Mouse (Mus musculus) spleen, postnatal 14 days (tissue): ENCODE results near the gene Qrich1.

ENCODE experiments used
- DNase-seq, 2 experiments: peaks; one replicate each; pipeline ENCODE4 v3.0.0; 2021 to 2022; ENCODE audit warnings: low spot score in 2 of 2

Gene Qrich1

DNA sequence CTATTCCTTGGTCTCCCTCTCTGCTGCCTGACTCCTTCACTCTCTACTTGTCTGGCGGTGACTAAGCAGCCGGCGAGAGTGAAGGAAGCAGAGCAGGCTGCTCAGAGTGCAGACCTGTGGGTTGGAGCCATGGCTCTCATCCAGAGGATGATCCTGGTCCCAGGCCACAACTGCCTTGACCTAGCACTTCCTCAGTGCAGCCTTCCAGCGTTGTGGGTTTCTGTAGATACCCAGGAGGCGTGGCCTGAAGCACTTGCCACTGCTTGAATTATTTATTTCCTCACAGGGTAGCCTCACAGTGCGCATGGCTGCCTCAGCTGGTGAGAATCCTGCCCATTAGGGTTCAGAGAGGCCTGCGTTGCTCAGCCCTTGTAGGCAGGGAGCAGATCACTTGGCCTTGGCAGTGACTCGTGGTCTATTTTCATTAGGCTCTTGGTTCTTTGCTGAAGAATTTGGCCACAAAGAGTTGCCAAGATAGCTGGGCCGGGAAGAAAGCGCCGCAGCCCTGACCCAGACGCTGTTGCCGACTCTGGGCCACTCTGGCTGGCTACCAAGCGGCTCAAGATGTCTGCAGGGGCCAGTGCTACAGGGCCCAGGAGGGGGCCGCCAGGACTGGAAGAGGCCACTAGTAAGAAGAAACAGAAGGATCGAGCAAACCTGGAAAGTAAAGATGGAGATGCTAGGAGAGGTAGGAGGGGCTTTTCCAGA, 24.4 kb upstream of the Qrich1 start:
- no peak for DNase-seq

DNA sequence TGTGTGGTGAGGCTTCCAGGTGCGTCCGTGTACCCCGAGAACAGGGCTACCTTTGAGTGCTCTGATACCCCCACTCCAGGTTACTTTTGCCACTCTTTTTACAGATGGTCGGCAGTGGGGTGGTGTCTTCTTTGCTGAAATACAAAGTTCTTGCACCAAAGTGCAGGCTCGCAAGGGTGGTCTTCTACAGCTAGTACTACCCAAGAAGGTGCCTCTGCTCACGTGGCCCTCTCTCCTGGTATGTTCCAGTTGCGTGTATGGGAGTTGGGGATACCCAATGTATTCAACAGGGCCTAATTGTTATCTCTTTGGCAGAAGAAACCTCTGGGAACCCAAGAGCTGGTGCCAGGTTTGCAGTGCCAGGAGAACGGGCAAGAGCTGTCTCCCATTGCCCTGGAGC, 23.4 kb upstream of the Qrich1 start:
- no peak for DNase-seq

GRCm38 (mm10) chr9:108494146-108494825, 22.3 kb upstream of the Qrich1 start:
- no peak for DNase-seq

- DNase-seq, result no peak
These were observed 21.7 kb upstream of the Qrich1 start for GRCm38 (mm10) chr9:108494905-108495304.

- no peak for DNase-seq
These were observed 17.4 kb upstream of the Qrich1 start for GRCm38 (mm10) chr9:108499231-108499630.

GRCm38 (mm10) chr9:108499943-108500342, 16.7 kb upstream of the Qrich1 start:
- DNase-seq, result no peak

DNA sequence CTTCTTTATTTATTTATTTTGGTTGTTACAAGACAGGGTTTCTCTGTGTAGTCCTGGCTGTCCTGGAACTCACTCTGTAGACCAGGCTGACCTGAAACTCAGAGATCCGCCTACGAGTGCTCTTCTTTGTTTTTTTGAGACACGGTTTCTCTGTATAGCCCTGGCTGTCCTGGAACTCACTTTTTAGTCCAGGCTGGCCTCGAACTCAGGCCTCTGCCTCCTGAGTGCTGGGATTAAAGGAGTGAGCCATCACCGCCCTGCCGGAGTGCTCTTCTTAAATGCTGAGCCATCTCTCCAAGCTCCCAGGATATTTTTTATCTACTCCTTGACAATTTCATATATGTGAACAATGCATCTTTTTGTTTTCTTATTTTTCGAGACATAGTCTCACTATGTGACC, 9.7 kb upstream of the Qrich1 start:
- DNase-seq, result no peak

DNA sequence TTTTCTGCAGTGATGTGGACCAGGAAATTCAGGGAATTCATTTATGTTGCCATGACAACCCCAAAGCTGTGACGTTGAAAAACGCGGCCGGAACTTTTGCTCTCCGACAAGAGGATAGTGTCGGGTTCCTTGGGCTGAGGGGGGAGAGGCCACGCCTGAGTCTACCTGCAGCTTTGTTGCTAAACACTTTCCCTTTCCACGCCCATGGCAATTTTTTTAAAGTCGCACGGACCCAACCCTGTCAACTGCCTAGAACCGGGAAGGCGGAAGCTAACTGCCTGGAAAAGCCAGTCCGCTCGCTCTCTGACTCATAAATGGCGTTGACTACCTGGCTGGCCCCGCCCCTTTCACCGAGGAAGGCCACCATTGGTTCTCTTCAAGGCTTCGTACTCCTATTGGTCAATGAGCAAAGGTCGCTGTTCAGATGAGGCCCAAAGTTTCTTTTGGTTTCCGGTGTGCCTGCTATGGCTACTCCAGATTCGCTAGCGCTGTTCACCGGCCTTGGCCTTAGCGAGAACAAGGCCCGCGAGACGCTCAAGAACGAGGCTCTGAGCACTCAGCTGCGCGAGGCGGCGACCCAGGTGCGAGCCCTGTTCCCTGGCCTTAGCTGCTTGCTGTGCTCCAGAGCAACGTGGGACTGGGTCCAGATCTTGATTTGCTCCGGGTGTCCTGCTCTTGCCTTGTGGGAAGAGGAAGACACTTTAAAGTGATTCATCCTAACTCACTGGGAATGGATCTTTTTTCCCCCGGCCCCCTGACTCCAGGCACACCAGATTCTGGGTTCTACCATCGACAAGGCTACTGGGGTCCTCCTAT, 8.8 kb upstream of the Qrich1 start, which contains the start of gene Qars:
Gene Qars, plus strand, starts transcription at position 88 of the 816 bp plus-strand sequence.
- peak; percentile 88 for DNase-seq

GRCm38 (mm10) chr9:108508776-108509175, 7.8 kb upstream of the Qrich1 start:
- DNase-seq, result no peak

DNA sequence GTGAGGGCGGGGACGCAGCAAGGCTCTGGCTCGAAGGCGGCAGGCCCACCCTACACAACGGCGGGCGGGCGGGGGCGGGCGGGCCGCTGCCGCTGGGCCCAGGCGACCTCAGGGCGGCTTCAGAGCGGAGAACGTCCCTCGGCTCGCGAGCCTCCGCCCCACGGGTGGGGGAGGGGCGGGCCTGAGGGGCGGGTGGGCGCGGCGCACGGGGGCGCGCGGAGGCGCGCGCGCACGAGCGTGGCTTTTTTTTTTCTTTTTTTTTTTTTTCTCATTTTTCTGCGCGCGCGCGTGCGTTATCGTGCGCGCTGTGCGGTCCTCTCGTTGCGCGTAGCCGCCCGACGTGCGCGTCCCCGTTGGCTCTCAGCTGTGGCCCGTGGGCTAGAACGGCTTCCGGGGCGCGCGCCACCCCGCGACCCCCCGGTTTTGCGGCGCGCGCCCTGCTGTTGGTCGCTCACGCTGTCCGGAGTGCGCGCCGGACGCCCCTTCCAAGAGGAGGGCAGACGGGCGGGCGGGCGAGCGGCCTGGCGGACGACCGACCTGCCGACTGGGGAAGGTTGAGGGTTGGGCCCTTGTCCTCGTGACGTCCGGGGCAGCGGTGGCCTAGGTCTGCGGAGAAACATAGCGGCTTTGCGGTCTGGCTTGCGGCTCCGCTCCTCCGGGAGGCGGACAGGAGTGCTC, 786 bp downstream of the Qrich1 start:
- DNase-seq, result peak; percentile 69 to 81

DNA sequence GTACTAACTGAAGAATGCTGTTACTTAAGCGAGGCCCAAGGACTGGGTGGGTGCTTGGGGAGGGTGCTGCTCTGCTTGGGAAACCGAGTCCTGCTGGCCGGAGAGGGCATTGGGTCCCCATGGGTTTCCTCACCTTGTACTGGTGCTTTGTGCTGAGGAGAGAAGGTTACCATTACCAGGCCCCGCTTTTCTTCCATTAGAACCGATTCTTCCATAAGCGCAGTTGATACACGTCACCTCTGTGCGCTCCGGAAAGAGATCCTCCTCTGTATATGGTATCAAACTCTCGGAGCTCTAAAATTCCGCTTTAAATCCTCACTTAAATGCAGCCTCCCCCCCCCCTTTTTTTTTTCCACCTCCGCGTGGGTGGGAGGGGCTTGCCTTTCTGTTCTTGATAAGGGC, 1.3 kb downstream of the Qrich1 start:
- DNase-seq, result no peak

GRCm38 (mm10) chr9:108521604-108522003, 5.0 kb downstream of the Qrich1 start:
- DNase-seq, result no peak

DNA sequence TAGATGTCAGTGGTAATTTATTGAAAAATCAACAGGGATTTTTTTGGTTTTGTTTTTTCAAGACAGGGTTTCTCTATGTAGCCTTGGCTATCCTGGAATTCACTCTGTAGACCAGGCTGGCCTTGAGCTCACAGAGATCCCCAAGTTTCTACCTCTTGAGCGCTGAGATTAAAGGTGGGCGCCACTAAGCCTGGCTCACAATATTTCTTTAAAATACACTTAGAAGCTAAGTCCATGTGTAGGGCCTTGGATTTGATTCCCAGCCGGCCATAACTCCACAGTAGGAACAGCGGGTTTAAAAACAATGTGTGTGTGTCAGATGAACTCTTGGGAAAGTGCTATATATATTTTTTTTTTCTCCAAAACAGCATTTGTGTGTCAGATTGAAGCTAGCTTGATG, 6.7 kb downstream of the Qrich1 start:
- no peak for DNase-seq

GRCm38 (mm10) chr9:108525400-108525799, 8.8 kb downstream of the Qrich1 start:
- no peak for DNase-seq

DNA sequence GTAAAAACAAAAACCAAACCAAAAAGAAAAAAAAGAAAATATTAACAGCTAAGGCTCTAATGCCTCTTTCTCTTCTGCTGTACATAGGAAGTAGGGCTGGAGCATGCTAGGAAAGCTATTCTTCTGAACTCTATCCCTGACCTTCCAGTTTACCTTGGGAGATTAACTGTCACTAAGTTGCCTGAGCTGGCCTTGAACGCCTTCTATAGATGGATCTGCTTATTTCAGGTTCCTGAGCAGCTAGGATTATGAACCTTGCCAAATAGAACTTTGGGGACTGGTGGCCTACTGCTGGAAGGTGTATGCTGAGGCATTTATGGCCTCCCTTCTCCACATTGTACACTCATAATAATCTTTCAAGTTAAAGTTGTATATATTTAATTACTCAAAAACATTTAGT, 14.3 kb downstream of the Qrich1 start:
- no peak for DNase-seq

DNA sequence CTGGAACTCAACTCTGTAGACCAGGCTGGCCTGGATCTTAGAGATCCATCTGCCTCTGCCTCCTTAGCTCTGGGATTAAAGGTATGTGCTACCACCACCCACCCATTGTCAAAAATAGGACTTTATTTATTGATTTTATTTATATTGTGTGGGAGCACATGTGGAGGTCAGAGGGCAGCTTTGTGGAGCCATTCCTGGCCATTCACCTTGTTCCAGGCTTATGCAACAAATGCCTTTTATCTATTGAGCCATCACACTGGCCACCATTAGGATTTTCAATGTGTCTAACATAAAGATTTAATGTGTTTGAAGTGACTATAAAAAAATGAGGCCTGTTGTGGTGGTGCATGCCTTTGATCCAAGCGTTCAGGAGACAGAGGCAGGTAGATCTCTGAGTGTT, 14.9 kb downstream of the Qrich1 start:
- no peak for DNase-seq

GRCm38 (mm10) chr9:108540846-108541245, 24.2 kb downstream of the Qrich1 start:
- no peak for DNase-seq

DNA sequence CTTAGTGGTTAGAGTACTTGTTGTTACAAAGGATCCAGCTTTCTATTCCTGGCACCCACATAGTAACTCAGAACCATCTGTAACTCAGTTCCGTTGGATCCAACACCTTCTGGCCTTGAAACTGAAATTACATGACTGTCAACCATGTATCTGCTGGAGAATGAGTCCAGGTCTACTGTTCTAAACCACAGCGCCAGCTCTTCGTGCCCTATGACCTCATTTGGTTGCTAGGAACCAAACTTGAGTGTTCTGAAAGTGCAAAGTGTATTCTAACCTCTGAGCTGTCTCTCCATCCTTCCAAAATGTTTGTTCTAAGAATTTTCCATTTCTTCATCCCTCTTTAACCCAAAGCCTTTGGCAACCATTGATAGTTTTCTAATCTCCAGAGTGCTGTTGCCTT, 29.4 kb downstream of the Qrich1 start:
- DNase-seq, result no peak

DNA sequence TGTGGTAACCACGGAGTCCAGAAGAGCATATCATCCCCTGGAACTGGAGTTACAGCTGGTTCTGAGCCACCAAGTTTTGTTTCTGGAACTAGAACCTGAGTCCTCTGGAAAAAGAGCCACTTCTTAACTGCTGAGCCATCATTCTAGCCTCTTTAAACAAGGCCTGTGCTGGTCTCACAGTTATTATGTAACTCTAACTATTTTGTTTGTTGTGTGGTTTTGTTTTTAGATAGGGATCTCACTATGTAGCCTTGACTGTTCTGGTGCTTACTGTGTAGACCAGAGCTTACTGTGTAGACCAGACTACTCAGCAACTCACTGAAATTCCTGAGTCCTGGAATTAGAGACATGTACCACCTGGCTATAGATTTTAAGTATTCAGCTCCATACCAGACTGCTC, 30.3 kb downstream of the Qrich1 start:
- DNase-seq, result no peak

DNA sequence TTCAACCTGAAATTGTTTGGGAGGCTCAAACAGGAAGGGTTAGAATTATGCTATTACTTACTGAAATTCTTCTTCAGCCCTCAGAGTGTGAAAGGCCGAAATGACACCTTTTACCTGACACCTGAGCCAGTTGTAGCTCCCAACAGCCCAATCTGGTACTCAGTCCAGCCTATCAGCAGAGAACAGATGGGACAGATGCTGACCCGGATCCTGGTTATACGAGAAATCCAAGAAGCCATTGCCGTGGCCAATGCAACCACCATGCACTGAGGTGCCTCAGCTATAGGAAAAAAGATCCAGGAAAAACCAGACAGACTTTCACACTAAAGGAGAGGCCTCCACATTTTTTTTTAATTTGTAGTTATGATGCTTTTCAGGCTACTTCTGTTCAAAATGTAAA, 42.6 kb downstream of the Qrich1 start:
- DNase-seq, result no peak

DNA sequence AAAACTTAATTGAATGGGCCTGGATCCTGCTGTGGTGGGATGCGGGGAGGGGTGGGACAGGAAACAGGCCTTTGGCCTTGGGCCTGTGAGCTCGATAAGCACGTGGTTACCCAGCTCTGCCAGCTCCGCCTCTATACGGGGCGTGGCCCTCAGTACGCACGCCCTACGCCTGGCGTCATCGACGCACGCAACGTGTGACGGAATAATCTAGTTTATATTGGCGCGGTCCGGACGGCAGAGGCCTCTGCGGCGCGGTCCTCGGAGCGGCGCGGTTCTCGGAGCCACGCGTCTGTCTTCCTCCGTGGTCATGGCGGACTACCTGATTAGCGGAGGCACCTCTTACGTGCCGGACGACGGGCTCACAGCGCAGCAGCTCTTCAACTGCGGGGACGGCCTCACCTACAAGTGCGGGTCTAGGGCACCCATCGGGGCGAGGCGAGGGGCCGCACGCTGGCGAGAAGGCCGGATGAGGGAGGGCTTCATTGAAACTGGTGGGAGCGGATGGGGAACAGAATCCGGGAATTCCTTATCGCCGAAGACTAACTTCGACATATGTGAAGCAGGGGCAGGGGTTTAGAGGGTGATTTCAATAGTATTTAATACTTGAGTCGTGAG, 43.7 kb downstream of the Qrich1 start, which contains the start of gene Impdh2:
Gene Impdh2, plus strand, starts transcription at position 60 of the 615 bp plus-strand sequence.
- DNase-seq, result peak; percentile 88 to 93
